Mouse (Mus musculus) spleen, adult 2 months (tissue): Measurements from ENCODE around the gene Plcb4.

Source experiments
- CTCF ChIP-seq: fragments of 200-500 bp; IDR thresholded peaks from 2 replicates; pipeline ENCODE4 v1.5.1; 2011; ENCODE audit warnings: mild to moderate bottlenecking, inconsistent platforms; ENCODE audit not compliant: insufficient read depth, insufficient read length, insufficient replicate concordance; ENCODE audit errors: extremely low read depth
- POLR2A ChIP-seq: fragments of 200-500 bp; IDR thresholded peaks from 2 replicates; pipeline ENCODE4 v1.6.1; 2011; ENCODE audit warnings: low read depth, low read length, inconsistent platforms

- TF ChIP-seq POLR2A, result no peak
- TF ChIP-seq CTCF, result no peak
Observed at GRCm38 (mm10) chr2:135742954-135743700, 84.3 kb downstream of the Plcb4 start.
